Mouse (Mus musculus) heart, embryonic 14.5 days (tissue): ENCODE measurements around the gene Efna2. TPM values are rescaled to one million over a fixed set of nuclear protein-coding genes. Genes with fewer than 3 reads are reported as not detected.

Experiments
- ATAC-seq: fragments of 200-750 bp; cut with Nextera tagmentation; 2 replicates; pipeline ENCODE4 v1.8.0; 2017; ENCODE audit warnings: low read depth, moderate TSS enrichment; ENCODE audit not compliant: insufficient number of reproducible peaks, insufficient read depth, low FRiP score
- H3K27ac ChIP-seq, 2 experiments: fragments of 200-500 bp in 1 of 2; fragments of 300-500 bp in 1 of 2; sonication (generic) in 1 of 2; replicated peaks in 1 of 2; 2 replicates each; pipeline ENCODE4 v1.5.1; 2012 to 2014; ENCODE audit warnings: low read depth in 2 of 2, low read length in 2 of 2, control low read depth in 1 of 2, mild to moderate bottlenecking in 1 of 2, mixed read lengths in 1 of 2; ENCODE audit not compliant: control insufficient read depth in 1 of 2, insufficient read depth in 1 of 2
- H3K27me3 ChIP-seq: fragments of 300-500 bp; sonication (generic); 2 replicates; pipeline ENCODE4 v1.6.1; 2014; ENCODE audit warnings: mild to moderate bottlenecking, low read length, control low read depth; ENCODE audit not compliant: control insufficient read depth, insufficient read depth
- H3K36me3 ChIP-seq: fragments of 300-500 bp; sonication (generic); 2 replicates; pipeline ENCODE4 v1.6.1; 2014; ENCODE audit warnings: mild to moderate bottlenecking, control low read depth, low read length, mixed read lengths; ENCODE audit not compliant: control insufficient read depth, insufficient read depth
- H3K4me1 ChIP-seq, 2 experiments: fragments of 200-500 bp in 1 of 2; fragments of 300-500 bp in 1 of 2; sonication (generic) in 1 of 2; 2 replicates each; pipeline ENCODE4 v1.6.1; 2012 to 2014; ENCODE audit warnings: low read length in 2 of 2, control low read depth in 1 of 2, mixed read lengths in 1 of 2; ENCODE audit not compliant: control insufficient read depth in 2 of 2, insufficient read depth in 2 of 2
- H3K4me2 ChIP-seq: fragments of 300-500 bp; sonication (generic); 2 replicates; pipeline ENCODE4 v1.6.1; 2014; ENCODE audit warnings: mild to moderate bottlenecking, low read length
- H3K4me3 ChIP-seq, 2 experiments: fragments of 200-500 bp in 1 of 2; fragments of 300-500 bp in 1 of 2; sonication (generic) in 1 of 2; 2 replicates each; pipeline ENCODE4 v1.5.1; 2012 to 2014; ENCODE audit warnings: low read length in 2 of 2, mild to moderate bottlenecking in 2 of 2, control low read depth in 1 of 2, low read depth in 1 of 2, moderate library complexity in 1 of 2; ENCODE audit not compliant: control insufficient read depth in 1 of 2, insufficient read depth in 1 of 2
- H3K9ac ChIP-seq: fragments of 300-500 bp; sonication (generic); 2 replicates; pipeline ENCODE4 v1.6.1; 2014; ENCODE audit warnings: mild to moderate bottlenecking, low read length
- H3K9me3 ChIP-seq: fragments of 300-500 bp; sonication (generic); 2 replicates; pipeline ENCODE4 v1.6.1; 2016; ENCODE audit warnings: low read length, control low read depth; ENCODE audit not compliant: control insufficient read depth
- WGBS: fragments of 180-500 bp; shearing (Covaris S2); extraction: QIAGEN DNeasy Blood & Tissue Kit; methylation state at CpG from one replicate; pipeline ENCODE4 v1.1.7; 2014; 5-methylcytosine and 5-hydroxymethylcytosine counted together
- polyA plus RNA-seq: library from polyadenylated mRNA; unstranded; fragments of >200 nt; fragmentation: Nextera tagmentation; extraction: Ambion mirVana; gene quantifications from 2 replicates; pipeline ENCODE4 v1.2.1, GENCODE M21; 2014

Gene Efna2
- polyA plus RNA-seq, 1 experiment from 2014 or later: 10.1 TPM

DNA sequence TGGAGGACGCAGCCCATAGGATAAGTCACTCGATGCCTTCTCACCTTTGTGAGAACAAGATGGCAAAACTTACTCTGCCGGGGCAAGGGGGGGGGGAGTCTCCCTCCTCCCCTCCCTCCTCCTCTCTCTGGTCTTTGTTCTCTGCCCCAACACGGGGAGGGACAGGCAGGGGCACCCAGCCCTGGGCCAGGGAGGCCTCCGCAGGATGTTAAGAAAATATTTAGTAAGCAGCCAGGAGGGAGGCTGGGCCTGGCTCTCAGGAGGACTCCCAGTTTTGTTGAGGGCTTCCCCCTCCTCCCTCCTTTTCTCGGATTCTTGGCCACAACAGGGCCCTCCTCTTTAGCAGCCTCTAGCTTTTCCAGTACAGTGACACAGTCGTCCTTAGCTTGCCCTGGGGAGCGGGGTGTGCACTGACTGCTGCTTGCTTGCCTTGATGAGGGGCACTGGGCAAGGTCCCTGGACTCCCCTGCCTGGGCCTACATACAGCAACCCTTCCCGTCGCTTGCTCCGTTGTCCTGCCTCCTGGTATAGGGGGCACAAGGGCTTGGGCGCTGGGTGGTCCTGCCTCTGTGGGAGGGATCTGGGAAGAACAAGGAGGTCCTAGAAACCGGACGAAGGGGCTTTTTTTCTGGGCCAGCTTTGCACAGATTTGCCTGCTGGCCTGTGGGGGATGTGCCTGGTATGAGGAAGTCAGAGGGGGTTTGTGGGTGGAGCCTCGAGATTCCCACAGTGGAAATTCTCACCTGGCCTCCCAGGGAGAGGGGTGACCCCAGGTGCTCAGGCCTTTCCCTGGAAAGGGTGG is 27.0 kb upstream of the Efna2 start:
- H3K27ac ChIP-seq: peak overlapping the region; percentile 98 to 99
- H3K4me1 ChIP-seq: peaks cover 21 to 56% of the 10 kb centered on the region in 2 experiments
- H3K4me3 ChIP-seq: peak overlapping the region; percentile 74 to 85
- no peaks in the 10 kb centered on the region for H3K9me3 ChIP-seq
- H3K27me3 ChIP-seq: no peaks in the 10 kb centered on the region
- H3K9ac ChIP-seq: peak overlapping the region; percentile 99
- peaks cover 74% of the 10 kb centered on the region for H3K36me3 ChIP-seq
- peak overlapping the region; percentile 77 for H3K4me2 ChIP-seq
- WGBS: 5% methylated on average over 15 of the region's 15 CpGs
- no peak for ATAC-seq

DNA sequence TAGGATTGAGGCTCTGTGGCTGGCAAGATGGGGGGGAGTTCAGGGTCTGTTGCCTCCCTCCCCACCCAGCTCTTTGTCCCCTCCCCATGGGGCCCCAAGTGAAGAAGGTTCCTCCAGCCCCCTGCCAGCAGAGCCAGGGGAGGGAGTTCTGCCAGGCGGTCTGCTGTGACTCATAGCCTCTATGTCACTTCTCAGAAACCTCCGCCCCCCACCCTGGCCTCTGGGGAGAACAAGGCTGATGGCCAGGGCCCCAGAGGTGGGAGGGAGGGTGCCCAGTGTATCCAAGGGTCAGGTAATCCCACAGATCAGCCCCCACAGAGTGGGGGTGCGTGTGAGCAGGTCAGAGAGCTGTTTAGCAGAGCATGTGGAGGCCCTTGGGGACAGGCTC is 26.4 kb upstream of the Efna2 start:
- ATAC-seq: no peak

DNA sequence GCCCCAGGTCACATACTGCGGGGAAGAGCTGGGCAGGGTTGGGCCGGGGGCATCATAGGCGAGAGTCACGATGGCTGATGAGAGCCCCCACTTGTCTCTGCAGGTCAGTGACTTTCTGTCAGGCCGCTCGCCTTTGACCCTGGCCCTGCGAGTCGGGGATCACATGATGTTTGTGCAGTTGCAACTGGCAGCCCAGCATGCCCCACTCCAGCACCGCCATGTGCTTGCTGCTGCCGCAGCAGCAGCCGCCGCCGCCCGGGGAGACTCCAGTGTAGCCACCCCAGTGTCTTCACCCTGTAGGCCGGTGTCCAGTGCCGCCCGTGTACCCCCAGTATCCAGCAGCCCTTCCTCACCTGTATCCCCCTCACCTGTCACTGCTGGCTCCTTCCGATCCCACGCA is 25.6 kb upstream of the Efna2 start:
- no peak overlapping the region for H3K4me3 ChIP-seq
- 0 out of 2 replicates have a peak overlapping the region, but pooled peaks have one; percentile 77 for H3K4me2 ChIP-seq
- H3K9ac ChIP-seq: peak overlapping the region; percentile 99
- peaks cover 24 to 63% of the 10 kb centered on the region in 2 experiments for H3K4me1 ChIP-seq
- 89% methylated on average over 19 of the region's 19 CpGs for WGBS
- ATAC-seq: no peak
- no peaks in the 10 kb centered on the region for H3K9me3 ChIP-seq
- H3K36me3 ChIP-seq: peaks cover 79% of the 10 kb centered on the region
- H3K27me3 ChIP-seq: no peaks in the 10 kb centered on the region
- H3K27ac ChIP-seq: peak overlapping the region in 1 of 2 experiments; percentile 99; a peak in 2 of 4 replicates

More for the DNA sequence above, 26.4 kb upstream of the Efna2 start:
- H3K27me3 ChIP-seq: no peaks in the 10 kb centered on the region
- H3K4me1 ChIP-seq: peaks cover 21 to 56% of the 10 kb centered on the region in 2 experiments
- H3K36me3 ChIP-seq: peaks cover 79% of the 10 kb centered on the region
- 27% methylated on average over 3 of the region's 3 CpGs for WGBS
- peak overlapping the region; percentile 77 for H3K4me2 ChIP-seq
- H3K9me3 ChIP-seq: no peaks in the 10 kb centered on the region
- H3K9ac ChIP-seq: peak overlapping the region; percentile 99
- peak overlapping the region; percentile 98 to 99 for H3K27ac ChIP-seq
- H3K4me3 ChIP-seq: peak overlapping the region; percentile 74 to 85

DNA sequence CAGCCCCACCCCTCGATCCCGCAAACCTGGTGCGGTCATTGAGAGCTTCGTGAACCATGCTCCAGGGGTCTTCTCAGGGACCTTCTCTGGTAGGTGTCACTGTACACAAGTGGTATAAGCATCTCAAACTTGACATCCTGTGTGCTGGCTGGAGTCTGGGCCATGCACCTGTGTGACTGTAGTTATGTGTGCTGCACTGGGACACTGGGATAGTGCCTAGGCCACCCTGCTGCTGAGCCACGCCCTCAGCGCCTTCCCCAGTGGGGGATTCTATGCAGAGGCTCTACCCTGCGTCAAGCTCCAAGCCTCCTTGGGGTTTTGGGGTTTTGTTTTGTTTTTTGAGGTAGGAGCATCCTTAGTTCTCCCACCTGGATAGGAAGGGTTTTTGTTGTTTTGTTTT is 24.9 kb upstream of the Efna2 start:
- no peak for ATAC-seq
- Histone ChIP-seq H3K27me3 (no peaks in the 10 kb centered on the region), H3K9me3 (no peaks in the 10 kb centered on the region), H3K27ac (no peak overlapping the region), H3K4me1 (peaks cover 31 to 70% of the 10 kb centered on the region in 2 experiments), H3K4me2 (no peak overlapping the region), H3K9ac (peak overlapping the region; percentile 4; the same call in 1 of the 2 replicates), H3K36me3 (peaks cover 79% of the 10 kb centered on the region), H3K4me3 (no peak overlapping the region)
- 87% methylated on average over 7 of the region's 7 CpGs for WGBS

DNA sequence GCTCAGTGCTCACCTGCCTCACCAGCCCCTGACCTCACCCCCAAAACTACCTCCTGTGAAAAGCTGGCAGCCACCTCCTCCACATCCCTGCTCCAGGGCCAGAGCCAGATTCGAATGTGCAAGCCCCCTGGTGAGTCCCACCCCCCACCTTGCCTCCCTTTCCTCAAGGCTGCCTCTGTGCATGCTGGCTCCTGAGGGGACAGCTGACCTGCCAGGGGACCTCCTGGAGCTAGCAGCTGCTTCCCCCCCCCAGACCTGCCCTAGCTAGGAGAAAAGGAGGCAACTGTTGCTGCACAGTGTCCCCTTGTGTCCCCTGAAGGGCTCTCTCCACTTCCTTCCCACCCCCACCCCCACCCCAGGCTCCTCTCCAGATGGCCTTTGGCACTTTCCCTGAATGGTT is 24.0 kb upstream of the Efna2 start:
- H3K27me3 ChIP-seq: no peaks in the 10 kb centered on the region
- H3K36me3 ChIP-seq: peaks cover 72% of the 10 kb centered on the region
- H3K27ac ChIP-seq: peak overlapping the region in 1 of 2 experiments; percentile 99; a peak in 2 of 4 replicates
- no peak overlapping the region; the same call in 1 of the 2 replicates for H3K9ac ChIP-seq
- no peaks in the 10 kb centered on the region for H3K9me3 ChIP-seq
- H3K4me1 ChIP-seq: peaks cover 35 to 76% of the 10 kb centered on the region in 2 experiments
- no peak overlapping the region for H3K4me2 ChIP-seq
- no peak overlapping the region for H3K4me3 ChIP-seq
- no peak for ATAC-seq
- WGBS: 37% methylated on average over 1 of the region's 1 CpGs

DNA sequence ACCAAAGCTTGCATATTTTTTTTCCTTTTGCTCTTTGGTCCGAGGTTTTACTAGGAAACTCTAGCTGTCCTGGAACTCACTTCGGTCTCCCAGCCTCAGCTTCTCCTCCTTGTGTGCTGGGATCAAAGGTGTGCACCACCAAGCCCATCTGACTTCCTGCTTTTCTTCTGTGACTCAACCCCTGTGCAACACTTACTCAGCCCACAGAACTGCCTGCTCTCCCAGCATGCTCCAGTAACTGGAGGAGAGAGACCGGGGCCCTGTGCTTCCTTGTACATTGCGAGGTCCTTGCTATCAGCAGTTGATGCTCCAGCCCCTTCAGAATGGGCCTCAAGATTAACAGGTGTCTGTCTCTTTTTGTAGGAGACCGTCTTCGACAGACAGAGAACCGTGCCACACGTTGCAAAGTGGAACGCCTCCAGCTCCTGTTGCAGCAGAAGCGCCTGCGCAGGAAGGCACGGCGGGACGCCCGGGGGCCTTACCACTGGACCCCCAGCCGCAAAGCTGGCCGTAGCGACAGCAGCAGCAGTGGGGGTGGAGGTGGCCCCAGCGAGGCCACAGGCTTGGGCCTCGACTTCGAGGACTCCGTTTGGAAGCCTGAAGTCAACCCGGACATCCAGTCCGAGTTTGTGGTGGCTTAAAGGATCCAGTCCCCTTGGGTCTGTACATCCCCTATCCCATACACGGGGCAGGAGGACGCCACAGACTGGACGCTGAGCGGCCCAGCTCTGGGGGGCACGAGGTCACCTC is 23.1 kb upstream of the Efna2 start:
- ATAC-seq: no peak
- H3K27ac ChIP-seq: peak overlapping the region in 1 of 2 experiments; percentile 99; a peak in 2 of 4 replicates
- peaks cover 44 to 85% of the 10 kb centered on the region in 2 experiments for H3K4me1 ChIP-seq
- H3K36me3 ChIP-seq: peaks cover 66% of the 10 kb centered on the region
- no peaks in the 10 kb centered on the region for H3K9me3 ChIP-seq
- H3K4me2 ChIP-seq: no peak overlapping the region
- H3K27me3 ChIP-seq: no peaks in the 10 kb centered on the region
- WGBS: 81% methylated on average over 29 of the region's 29 CpGs
- peak overlapping the region; percentile 22; the same call in 1 of the 2 replicates for H3K9ac ChIP-seq
- H3K4me3 ChIP-seq: no peak overlapping the region

DNA sequence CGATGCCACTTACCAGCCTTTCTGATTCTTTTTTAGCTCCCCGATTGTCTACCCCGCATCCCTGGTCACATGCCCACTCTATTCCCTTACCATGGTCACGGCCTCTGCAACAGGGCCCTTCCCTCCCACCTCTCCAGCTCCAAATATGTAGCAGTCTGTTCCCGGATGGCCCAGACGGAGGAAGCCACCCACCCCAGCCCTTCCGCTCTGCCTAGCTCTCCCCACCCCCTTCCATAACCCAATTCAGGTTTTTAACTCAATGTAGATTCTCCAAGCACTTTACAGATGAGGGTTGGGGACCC is 22.6 kb upstream of the Efna2 start:
- WGBS: 47% methylated on average over 7 of the region's 7 CpGs
- Histone ChIP-seq H3K9ac (peak overlapping the region; percentile 22; the same call in 1 of the 2 replicates), H3K36me3 (peaks cover 60% of the 10 kb centered on the region), H3K27me3 (no peaks in the 10 kb centered on the region), H3K4me1 (peaks cover 48 to 90% of the 10 kb centered on the region in 2 experiments), H3K4me2 (no peak overlapping the region), H3K27ac (peak overlapping the region in 1 of 2 experiments; percentile 99; a peak in 2 of 4 replicates), H3K4me3 (no peak overlapping the region), H3K9me3 (no peaks in the 10 kb centered on the region)
- no peak for ATAC-seq
